Mouse (Mus musculus) forebrain, postnatal 0 days (tissue): Measurements from ENCODE around the gene Slc2a5. TPM values are rescaled to one million over a fixed set of nuclear protein-coding genes. Genes with fewer than 3 reads are reported as not detected.

Experiments
- ATAC-seq: fragments of 200-750 bp; cut with Nextera tagmentation; 2 replicates; pipeline ENCODE4 v1.8.0; 2017; ENCODE audit warnings: mild to moderate bottlenecking, moderate library complexity
- DNase-seq: peaks from one replicate; pipeline ENCODE4 v3.0.0-alpha.2; 2015
- H3K27ac ChIP-seq: fragments of 300-500 bp; sonication (generic); 2 replicates; pipeline ENCODE4 v1.5.1; 2014; ENCODE audit warnings: low read depth, mild to moderate bottlenecking, antibody characterized with exemption, low read length, moderate library complexity, mixed read lengths
- H3K27me3 ChIP-seq: fragments of 300-500 bp; sonication (generic); 2 replicates; pipeline ENCODE4 v1.6.1; 2014; ENCODE audit warnings: mild to moderate bottlenecking, low read length, mixed read lengths; ENCODE audit not compliant: insufficient read depth
- H3K36me3 ChIP-seq: fragments of 300-500 bp; sonication (generic); 2 replicates; pipeline ENCODE4 v1.6.1; 2014; ENCODE audit warnings: mild to moderate bottlenecking, moderate library complexity; ENCODE audit not compliant: insufficient read depth
- H3K4me1 ChIP-seq: fragments of 300-500 bp; sonication (generic); 2 replicates; pipeline ENCODE4 v1.6.1; 2014; ENCODE audit warnings: antibody characterized with exemption; ENCODE audit not compliant: insufficient read depth
- H3K4me2 ChIP-seq: fragments of 300-500 bp; sonication (generic); 2 replicates; pipeline ENCODE4 v1.6.1; 2014; ENCODE audit warnings: low read depth, mild to moderate bottlenecking, moderate library complexity
- H3K4me3 ChIP-seq: fragments of 300-500 bp; sonication (generic); 2 replicates; pipeline ENCODE4 v1.5.1; 2014; ENCODE audit warnings: low read depth, low read length, mixed read lengths
- H3K9ac ChIP-seq: fragments of 300-500 bp; sonication (generic); 2 replicates; pipeline ENCODE4 v1.6.1; 2014; ENCODE audit warnings: mild to moderate bottlenecking
- H3K9me3 ChIP-seq: fragments of 300-500 bp; sonication (generic); 2 replicates; pipeline ENCODE4 v1.6.1; 2016; ENCODE audit warnings: low read length
- CTCF ChIP-seq: sonication (generic); IDR thresholded peaks from 2 replicates; pipeline ENCODE4 v1.5.1; 2016; ENCODE audit warnings: antibody characterized with exemption, control low read depth, low read depth
- WGBS: fragments of 180-500 bp; shearing (Covaris S2); extraction: QIAGEN DNeasy Blood & Tissue Kit; methylation state at CpG from one replicate; pipeline ENCODE4 v1.1.7; 2014; 5-methylcytosine and 5-hydroxymethylcytosine counted together
- polyA plus RNA-seq: library from polyadenylated mRNA; unstranded; fragments of >200 nt; fragmentation: Nextera tagmentation; extraction: Ambion mirVana; gene quantifications from 2 replicates; pipeline ENCODE4 v1.2.1, GENCODE M21; 2015
- total RNA-seq: library from RNA; depleted of rRNA; stranded (reverse); fragments of >200 nt; gene quantifications from 2 replicates; pipeline ENCODE4 v1.2.3, GENCODE M21; 2014

Slc2a5 gene
- total and polyA plus RNA-seq, 2 experiments from 2014 or later = 3.2 to 3.4 TPM

GRCm38 (mm10) chr4:150091887-150092582 lies 27.0 kb upstream of the Slc2a5 start:
- Histone ChIP-seq H3K27me3 (peaks cover 3% of the 10 kb centered on the region), H3K36me3 (no peaks in the 10 kb centered on the region), H3K27ac (no peak overlapping the region), H3K9ac (no peak overlapping the region), H3K9me3 (no peaks in the 10 kb centered on the region), H3K4me1 (peaks cover 6% of the 10 kb centered on the region), H3K4me3 (no peak overlapping the region), H3K4me2 (no peak overlapping the region)
- TF ChIP-seq CTCF = peak; percentile 62
- WGBS = 85% methylated on average over 18 of the region's 18 CpGs
- no peak for DNase-seq
- no peak for ATAC-seq

DNA sequence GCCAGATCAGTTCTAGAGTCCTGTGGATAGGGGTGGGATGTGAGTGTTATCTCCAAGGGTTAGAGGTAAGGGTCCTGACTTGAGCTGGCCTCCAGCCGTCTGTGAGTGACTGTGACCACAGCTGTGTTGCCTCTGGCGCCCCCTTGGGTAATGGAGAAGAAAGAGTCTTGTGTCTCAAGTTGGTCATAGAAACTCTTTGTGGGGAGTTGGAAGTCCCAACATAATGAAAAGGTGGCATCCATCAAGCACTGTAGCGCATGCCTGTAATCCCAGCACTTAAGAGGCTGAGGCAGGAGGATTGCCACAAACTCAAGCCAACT lies 26.5 kb upstream of the Slc2a5 start:
- Histone ChIP-seq H3K9me3 (no peaks in the 10 kb centered on the region), H3K36me3 (no peaks in the 10 kb centered on the region), H3K4me1 (peaks cover 6% of the 10 kb centered on the region), H3K4me2 (no peak overlapping the region), H3K27ac (no peak overlapping the region), H3K4me3 (no peak overlapping the region), H3K27me3 (peaks cover 3% of the 10 kb centered on the region), H3K9ac (no peak overlapping the region)
- no peak for TF ChIP-seq CTCF
- ATAC-seq = no peak
- 54% methylated on average over 3 of the region's 3 CpGs for WGBS
- DNase-seq = no peak

- H3K9me3 ChIP-seq = no peaks in the 10 kb centered on the region
- H3K4me3 ChIP-seq = no peak overlapping the region
- no peak overlapping the region for H3K27ac ChIP-seq
- H3K9ac ChIP-seq = no peak overlapping the region
- H3K36me3 ChIP-seq = no peaks in the 10 kb centered on the region
- DNase-seq = no peak
- 25% methylated on average over 11 of the region's 12 CpGs for WGBS
- no peak overlapping the region for H3K4me2 ChIP-seq
- peaks cover 3% of the 10 kb centered on the region for H3K27me3 ChIP-seq
- no peak for ATAC-seq
- no peak for TF ChIP-seq CTCF
- H3K4me1 ChIP-seq = no peaks in the 10 kb centered on the region
Measured at GRCm38 (mm10) chr4:150093560-150094462, 25.3 kb upstream of the Slc2a5 start.

DNA sequence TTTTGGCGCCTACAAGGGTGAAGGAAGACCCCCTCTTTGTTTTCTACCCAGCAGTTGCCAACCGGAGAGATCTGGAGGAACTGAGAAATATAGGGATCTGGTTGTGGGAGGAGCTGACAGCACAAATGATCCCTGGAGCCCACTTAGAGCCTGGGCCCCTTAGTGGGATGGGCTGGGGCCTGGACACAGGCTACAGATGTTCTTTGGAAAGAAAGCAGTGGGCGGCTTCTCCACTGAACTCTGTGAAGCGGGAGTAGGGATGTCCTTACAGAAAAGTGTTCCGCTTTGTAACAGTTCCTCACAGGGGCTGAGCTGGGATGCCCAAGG lies 24.7 kb upstream of the Slc2a5 start:
- H3K4me3 ChIP-seq = no peak overlapping the region
- no peak overlapping the region for H3K27ac ChIP-seq
- ATAC-seq (no peak), DNase-seq (no peak)
- no peaks in the 10 kb centered on the region for H3K4me1 ChIP-seq
- 34% methylated on average over 5 of the region's 5 CpGs for WGBS
- H3K4me2 ChIP-seq = no peak overlapping the region
- H3K27me3 ChIP-seq = peaks cover 3% of the 10 kb centered on the region
- no peak overlapping the region for H3K9ac ChIP-seq
- H3K36me3 ChIP-seq = no peaks in the 10 kb centered on the region
- no peak for TF ChIP-seq CTCF
- H3K9me3 ChIP-seq = no peaks in the 10 kb centered on the region

DNA sequence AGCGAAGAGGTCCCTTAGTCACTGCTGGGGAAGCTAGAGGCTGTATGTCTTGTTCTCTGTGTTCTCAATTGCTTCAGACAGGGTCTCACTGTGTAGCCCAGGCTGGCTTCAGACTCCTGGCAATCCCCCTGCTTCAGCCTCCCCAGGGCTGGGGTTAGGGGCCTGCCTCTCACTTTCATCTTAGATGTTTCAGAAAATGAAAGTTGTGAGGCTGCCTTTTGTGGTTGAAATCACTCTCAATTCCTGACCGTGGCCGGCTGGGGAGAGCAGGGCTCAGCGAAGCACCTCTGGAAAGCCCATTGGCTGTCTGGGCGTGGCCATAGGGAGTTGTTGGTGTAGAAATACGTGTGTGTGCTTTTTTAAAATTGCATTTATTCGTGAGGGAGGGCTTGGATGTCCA lies 22.8 kb upstream of the Slc2a5 start:
- no peak for TF ChIP-seq CTCF
- Histone ChIP-seq H3K27me3 (peaks cover 3% of the 10 kb centered on the region), H3K4me1 (no peaks in the 10 kb centered on the region), H3K9ac (no peak overlapping the region), H3K4me3 (no peak overlapping the region), H3K9me3 (no peaks in the 10 kb centered on the region), H3K4me2 (no peak overlapping the region), H3K27ac (no peak overlapping the region), H3K36me3 (no peaks in the 10 kb centered on the region)
- DNase-seq = no peak
- no peak for ATAC-seq
- 83% methylated on average over 7 of the region's 7 CpGs for WGBS

- no peaks in the 10 kb centered on the region for H3K4me1 ChIP-seq
- ATAC-seq (no peak), DNase-seq (no peak)
- no peak for TF ChIP-seq CTCF
- H3K9ac ChIP-seq = no peak overlapping the region
- H3K27ac ChIP-seq = no peak overlapping the region
- 91% methylated on average over 4 of the region's 4 CpGs for WGBS
- H3K27me3 ChIP-seq = peaks cover 3% of the 10 kb centered on the region
- H3K9me3 ChIP-seq = no peaks in the 10 kb centered on the region
- no peak overlapping the region for H3K4me3 ChIP-seq
- no peak overlapping the region for H3K4me2 ChIP-seq
- H3K36me3 ChIP-seq = no peaks in the 10 kb centered on the region
Measured at GRCm38 (mm10) chr4:150097847-150098246, 21.2 kb upstream of the Slc2a5 start.

GRCm38 (mm10) chr4:150098880-150099279 lies 20.2 kb upstream of the Slc2a5 start:
- no peak overlapping the region for H3K9ac ChIP-seq
- TF ChIP-seq CTCF = peak; percentile 98
- H3K27ac ChIP-seq = no peak overlapping the region
- H3K4me2 ChIP-seq = no peak overlapping the region
- peaks cover 3% of the 10 kb centered on the region for H3K27me3 ChIP-seq
- ATAC-seq = no peak
- no peaks in the 10 kb centered on the region for H3K4me1 ChIP-seq
- no peaks in the 10 kb centered on the region for H3K36me3 ChIP-seq
- no peaks in the 10 kb centered on the region for H3K9me3 ChIP-seq
- 18% methylated on average over 10 of the region's 10 CpGs for WGBS
- peak; percentile 80 for DNase-seq
- H3K4me3 ChIP-seq = no peak overlapping the region
